Mouse (Mus musculus) activated CD4-positive, CD25-positive, alpha-beta regulatory T cell, adult 4 months (primary cell): Measurements from ENCODE around the gene Smc6. TPM values are rescaled to one million over a fixed set of nuclear protein-coding genes. Genes with fewer than 3 reads are reported as not detected.

Source experiments
- ATAC-seq: one replicate; pipeline ENCODE4 v1.8.0; 2017
- polyA plus RNA-seq, 2 experiments: library from polyadenylated mRNA; unstranded; fragments of 100-300 nt; shearing (Covaris generic); gene quantifications; one replicate each; pipeline ENCODE4 v1.2.1; 2017

Gene Smc6
- 100 to 1,000 TPM; 108 to 193 TPM for polyA plus RNA-seq

DNA sequence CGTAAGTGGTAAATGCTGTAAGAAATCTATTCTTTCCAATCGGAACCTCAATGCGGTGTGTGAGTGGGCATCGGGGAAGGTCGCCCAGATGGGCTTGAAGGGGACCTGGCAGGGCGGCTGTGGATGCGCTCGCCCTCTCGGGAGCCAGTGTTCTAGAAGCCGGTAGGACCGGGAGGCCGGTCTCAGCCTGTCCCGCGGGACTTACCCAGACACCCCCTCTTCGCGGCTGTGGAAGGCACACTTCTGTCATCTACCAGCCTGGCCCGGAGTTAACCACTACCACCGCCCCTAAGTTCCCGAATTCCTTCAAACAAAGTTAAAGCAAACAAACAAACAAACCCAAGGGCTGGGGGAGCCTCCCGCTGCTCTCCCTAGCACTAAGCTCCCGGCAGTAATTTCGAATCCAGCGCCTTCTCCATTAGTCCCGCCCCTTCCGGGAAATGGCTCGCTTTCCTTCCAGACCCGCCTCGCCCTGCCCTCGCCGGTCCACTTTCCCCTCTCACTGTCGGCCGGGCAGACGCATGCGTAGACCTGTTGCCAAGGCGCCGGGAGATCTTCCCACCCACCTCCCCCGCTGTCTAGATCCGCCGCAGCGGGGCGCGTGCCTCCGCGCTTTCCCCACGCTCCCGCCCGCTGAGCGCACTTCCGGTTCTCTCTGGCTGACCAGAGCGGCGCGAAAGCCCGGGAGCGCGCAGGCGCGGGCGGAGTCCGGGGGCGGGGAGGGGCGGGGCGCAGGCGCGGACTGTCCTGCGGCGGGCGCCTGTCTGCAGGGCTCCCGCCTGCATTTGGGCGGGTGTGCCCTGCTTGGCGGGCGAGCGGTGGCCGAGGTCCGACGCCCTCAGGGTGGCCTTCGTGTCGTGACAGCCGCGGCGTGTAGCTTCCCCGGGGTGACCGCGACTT is at the start of gene Smc6, which contains the start of gene Gen1:
Smc6 (plus strand) TSS at position 505 of the 900 bp plus-strand sequence.
Gen1 (minus strand) TSS at position 420 of the 900 bp plus-strand sequence.
- peak; percentile 86 for ATAC-seq

DNA sequence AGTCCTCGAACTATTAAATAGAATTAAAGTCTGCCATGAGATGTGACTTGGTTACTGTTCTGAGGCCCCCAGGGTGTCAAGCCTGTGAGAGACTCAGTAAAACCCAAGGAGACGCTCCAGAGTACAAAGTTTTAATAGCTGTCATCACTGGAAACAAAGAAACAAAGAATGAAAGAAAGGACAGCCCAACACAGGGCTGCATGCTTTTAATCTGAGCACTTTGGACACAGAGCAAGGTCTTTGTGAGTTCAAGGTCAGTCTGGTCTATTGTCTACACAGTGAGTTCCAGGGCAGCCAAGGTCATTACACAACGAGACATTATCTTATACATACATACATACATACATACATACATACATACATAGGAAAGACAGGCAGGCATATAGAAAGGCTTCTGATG is 49.2 kb upstream of the Smc6 start:
- no peak for ATAC-seq

DNA sequence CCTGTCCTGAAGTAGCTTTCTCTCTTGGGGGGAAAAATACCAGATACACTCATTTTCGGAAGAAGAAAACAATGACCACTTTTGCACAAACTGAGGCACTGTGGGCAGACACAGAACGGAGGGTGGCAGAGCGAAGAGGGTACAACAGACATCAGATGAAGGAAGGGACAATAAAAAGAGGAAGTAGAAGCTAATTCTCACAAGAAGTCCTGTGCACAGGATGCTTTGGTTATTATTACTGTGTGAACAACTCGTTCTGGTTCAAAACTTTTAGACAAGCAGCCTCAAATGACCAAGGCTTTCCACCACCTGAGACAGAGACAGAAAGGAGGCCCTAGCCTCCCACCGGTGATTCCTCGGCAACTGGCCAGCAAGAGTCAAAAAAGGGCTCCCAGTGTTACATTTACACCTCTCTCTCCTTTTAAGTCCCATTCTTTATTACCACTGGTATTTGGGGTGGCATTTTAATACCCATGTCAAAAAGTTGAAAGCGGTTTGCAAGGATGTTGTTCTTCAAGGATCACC is 47.9 kb upstream of the Smc6 start:
- no peak for ATAC-seq

DNA sequence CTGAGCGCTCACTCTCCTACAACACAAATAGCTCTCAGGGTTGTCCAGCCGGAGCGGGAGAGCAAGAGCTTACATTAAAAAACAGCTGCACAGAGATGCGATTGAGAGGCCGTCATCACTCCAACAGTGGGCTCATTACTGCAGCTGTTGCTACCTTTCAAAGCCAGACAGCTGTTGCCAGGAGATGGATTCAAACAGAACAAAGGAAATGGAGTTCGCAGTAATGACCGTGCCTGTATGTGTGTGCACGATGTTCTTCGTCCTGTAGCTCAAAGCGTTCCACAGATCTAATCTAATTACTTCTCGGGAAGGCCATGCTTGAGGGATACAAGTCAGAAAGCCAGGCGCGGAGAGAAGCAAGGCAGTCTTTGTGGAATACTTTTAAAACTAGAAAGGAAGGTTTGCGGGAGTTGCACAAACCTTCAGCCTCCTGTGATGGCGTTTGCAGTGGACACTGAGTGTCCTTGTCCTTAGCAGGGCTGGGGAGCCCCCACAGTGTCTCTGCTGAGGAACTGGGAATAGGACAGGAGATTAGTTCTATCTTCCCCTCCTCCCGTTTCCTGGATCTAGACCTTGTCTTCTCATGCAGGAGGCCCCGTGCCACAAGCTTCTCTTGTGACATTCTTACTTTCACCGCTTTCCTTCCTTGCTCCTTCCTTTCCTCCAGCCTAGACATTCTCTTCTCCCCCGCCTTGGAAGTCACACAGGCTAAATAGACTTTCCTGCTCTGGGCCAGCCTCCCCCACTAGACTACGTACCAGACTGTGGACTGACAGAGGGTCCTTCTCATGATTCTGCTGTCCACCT is 44.0 kb upstream of the Smc6 start:
- no peak for ATAC-seq

DNA sequence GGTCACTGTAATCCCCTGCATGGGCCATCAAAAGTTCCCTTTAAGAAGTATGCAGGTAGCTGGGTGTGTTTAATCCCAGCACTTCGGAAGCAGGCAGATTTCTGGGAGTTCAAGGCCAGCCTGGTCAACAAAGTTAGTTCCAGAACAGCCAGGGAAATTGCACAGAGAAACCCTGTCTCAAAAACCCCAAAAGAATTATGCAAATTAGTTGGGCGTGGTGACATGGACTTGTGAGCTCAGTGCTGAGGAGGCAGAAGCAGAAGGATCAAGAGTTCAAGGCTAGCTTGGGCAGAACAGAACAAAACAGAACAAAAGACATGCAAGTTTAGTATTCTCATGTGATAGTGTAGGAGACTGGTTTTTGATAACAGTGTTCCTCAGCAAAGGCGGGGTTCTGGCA is 43.1 kb upstream of the Smc6 start:
- ATAC-seq, result no peak

DNA sequence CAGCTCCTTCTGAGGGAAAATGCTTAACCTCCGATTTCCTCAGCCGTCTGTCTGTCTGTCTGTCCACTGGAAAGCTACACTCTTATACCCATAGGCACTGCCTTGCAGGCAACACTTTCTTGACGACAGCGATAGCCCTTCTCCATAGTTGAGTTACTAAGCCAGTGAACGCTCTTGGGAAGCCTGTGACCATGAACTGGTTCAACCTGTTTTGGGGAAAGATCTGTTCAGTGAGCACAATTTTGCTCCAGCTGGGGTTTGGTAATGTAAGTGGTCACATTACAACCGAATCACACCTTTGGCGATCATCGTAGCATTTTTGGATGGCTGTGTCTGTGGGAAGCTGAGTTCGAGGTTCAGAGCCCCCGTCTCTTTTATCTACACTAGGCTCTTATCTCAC is 42.6 kb upstream of the Smc6 start:
- no peak for ATAC-seq

DNA sequence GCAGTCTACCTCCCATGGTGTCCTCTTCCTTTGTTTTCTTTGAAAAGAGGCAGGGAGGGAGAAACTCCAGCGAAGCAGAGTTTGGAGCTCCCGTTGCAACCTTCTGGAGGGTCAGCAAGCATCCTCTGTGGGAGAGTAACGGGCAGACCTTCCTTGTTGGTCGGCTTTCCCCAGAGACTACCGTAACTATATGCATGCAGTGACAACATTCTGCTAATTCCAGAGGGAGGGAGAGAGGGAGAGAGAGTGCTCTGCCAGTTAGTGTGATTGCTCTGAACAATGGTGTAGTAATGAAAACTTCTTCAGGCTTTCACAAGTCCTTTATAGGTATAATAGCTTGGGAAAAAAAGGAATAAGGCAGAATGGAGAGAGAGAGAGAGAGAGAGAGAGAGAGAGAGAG is 41.0 kb upstream of the Smc6 start:
- no peak for ATAC-seq

DNA sequence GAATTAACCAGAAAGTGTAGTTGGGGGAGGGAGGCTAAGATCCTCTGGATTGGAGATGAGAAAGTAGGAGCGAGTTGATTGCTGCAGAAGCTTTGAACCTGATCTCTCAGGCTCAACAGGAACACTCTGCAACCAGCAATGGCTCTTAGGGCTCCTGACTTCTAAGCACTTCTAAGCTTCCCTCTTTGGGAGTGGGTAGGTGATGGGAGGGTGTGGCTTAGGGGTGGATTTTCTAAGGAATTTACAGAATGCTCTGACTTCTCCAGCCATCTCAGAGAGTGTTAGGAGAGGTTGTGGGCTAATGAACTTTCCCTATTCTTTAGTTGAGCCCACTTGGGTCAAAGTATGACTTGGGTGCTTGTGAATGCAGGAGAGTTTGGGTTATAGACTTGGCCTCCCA is 39.6 kb upstream of the Smc6 start:
- ATAC-seq, result no peak

DNA sequence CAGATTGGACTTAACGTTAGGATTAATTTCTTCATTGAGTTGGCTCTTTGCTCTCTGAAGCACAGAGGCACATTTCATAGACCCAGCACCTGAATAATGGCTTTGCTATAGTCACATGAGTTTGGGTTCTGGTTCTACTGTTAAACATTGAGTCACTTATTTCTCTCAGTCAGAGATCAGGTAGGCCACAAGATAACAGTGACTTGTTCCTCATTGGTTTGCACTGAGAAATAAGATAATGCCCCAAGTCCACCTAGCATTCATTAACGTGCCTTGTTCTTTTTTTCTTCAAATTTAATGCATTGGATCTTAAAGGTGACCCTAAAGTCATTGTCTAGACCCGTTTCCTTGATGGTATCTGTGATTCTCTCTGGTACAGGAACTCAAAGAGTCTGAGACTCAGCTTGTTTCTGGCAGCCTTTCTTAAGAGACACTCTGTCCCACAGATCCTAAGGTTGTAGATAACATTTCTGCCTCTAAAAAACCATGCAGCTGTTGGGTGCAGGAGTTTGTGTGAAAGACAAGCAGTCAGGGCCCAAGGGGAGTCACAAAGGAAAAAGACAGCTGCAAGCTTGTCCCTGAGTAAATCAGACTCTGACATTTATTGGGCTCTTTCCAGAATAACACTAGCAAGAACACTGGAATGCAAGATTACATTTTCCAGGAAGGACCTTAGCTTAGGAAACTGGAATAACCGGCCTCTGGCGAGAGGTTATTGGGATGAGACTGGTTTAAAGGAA is 39.0 kb upstream of the Smc6 start:
- ATAC-seq, result no peak

DNA sequence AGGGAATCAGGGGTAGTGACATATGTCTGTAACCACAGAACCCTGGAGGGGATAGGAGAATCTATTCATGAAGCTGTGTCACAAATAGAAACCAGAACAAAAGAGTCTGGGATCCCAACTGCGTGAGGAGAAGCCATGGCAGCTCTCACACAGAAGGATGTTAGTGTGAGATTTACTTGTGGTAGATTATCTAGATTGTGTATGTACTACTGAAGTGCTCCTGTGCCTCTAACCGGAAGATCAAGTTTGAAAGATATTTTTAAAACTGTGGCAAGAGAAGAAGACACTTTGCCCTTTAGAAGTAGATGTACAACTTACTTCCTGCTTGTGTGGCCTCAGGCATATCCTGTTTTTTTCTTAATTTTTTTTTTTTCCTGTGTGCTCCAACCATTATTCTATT is 35.4 kb upstream of the Smc6 start:
- peak; percentile 93 for ATAC-seq

DNA sequence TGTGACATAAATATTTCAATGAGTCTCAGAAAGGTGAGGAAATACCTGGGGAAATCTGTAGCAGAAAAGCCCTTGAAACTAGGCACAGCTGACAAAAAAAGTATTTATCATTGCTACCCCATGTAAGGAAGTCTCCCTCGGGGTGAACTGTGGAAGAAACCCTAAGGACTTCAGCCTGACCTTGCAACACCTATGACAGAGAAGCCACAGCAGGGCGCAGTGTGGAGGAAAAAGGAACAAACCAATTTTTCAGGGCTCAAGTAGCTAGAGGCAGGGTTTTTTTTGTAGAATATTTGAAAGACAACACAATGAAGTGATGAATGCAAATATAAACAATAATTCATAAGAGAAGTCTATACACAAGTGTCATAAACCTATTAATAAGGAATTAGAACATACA is 29.7 kb upstream of the Smc6 start:
- ATAC-seq, result no peak

DNA sequence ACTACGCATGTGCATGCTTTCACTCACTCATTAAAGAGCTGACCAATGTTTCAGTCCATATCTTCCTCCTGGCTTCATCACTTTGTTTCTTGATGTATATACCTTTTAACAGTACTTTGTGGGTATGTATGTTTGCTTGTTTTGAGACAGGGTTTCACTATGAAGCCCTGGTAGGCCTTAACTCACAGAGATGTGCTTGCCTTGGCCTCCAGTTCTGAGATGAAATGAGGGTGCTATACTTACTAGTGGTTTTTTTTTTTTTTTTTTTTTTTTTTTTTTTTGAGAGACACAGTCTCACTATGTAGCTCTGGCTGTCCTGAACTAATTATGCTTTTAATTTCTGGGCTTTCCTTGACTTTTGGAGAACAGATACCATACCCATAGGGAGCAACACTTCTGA is 18.2 kb upstream of the Smc6 start:
- ATAC-seq, result no peak

DNA sequence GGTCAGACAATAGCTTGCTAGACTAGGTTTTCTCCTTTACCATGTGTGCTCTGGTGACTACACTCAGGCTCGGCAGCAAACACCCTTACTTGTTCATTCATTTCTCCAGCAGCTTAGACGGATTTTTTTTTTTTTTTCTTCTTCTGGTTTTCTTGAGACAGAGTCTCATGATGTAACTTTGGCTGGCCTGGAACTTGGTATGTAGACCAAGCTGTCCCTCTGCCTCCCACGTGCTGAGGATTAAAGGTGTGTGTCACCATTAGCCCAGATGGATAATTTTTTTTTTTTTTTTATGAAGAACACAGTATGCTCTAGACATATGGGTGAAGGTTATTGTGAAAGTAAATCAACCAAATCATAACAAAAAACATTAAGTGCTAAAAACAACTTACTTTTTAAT is 15.4 kb upstream of the Smc6 start:
- no peak for ATAC-seq

DNA sequence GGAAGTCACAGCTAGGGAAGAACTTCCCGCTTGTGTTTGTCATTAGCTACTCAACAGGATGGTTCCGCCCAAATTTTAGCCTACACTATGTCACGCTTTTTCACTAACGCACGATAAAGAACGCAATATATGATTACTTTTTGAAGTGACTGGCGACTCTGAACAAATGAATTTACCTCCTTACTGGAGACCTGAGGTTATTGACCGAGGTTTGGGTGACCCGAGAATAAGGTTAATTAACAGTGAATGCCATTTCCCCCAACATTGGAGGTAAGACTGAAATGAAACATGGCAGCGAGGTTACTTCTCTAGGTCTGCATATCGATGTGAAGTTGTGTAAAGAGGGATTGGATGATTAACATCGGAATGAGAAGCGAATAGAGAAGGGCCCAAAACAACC is 791 bp upstream of the Smc6 start:
- ATAC-seq, result no peak

DNA sequence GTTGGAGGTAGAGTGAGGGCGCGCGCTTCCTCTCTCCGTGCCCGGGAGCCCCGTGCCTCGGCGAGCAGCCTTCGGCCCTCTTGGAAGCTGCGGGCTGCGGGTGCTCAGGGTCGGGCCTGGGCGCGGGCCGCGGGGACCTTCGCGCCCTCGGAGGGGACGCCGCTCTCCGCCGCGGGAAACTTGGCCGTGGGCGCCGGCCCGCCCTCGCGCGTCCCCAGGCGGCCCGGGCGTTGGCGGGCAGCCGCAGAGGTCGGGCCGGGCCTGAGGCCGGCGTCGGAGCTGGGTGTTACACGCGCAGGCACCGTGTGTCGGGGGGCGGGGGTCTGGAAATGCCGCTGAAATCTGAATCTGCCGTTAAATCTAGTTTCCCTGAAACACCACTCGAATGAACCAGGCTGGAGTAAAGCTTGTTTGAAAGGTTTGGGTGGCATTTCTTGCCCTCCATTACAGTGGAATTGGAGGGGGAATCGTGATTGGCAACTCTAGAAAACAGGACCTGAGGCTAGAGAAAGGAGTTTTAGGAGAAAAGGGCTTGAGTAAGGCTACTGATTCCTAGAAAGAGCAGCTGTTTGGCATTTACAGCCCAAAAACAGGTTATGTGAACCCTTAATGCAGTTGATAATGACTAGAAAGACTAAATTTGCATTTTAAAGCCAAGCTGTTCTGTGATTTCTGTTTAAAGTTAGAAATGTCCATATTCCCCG is 748 bp downstream of the Smc6 start:
- peak; percentile 25 for ATAC-seq

DNA sequence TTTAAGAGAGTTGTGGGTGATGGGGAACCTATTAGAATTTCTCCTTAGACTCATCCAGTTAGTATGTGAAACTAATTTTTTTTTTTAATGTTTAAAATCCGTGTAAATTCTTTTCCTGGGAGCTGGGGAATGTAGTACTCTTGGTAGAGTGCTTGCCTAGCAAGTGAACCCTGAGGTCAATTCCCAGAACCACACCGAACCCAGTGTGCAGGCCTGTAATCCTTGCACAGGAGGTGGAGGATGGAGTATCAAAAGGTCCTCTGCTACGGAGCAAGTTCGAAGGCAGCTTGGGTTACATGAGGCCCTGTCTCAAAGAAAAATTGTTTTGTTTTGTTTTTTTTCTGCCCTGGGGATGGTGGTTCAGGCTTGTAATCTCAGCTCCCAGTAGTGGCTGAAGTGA is 1.3 kb downstream of the Smc6 start:
- no peak for ATAC-seq

DNA sequence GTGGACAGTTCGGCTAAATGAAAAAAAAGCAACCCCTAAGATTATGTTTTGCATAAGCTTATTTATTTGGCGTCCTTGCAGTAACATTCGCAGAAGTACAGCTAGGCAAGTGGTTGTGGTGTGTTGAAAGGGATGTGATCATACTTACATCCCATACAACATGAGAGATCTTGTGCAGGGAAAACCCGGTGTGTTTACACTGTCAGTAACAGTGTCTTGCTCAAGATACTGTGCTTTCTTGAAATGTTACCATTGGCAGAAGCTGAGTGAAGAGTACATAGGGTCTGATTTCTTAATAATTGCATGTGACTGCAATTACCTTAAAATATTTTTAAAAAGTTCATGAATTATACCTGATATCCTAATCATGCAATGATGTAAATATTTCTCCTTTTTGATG is 6.9 kb downstream of the Smc6 start:
- no peak for ATAC-seq

DNA sequence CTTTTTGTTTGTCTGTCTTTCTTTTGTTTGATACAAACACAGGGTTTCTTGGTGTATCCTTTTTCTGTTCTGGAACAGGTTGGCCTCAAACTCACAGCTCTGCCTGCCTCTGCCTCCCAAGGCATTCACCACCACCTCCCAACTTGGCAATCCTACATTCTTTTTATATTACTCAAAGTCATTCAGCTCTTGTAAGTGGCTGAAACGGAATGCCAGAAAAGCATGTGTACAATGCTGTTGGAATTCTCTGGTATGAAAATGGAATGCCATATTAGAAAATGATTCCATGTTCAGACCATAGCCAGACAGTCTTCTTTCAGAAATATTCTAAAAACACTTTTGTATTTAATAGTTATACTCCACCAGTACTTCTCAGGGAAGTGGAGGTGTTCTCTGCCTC is 7.5 kb downstream of the Smc6 start:
- ATAC-seq, result no peak

DNA sequence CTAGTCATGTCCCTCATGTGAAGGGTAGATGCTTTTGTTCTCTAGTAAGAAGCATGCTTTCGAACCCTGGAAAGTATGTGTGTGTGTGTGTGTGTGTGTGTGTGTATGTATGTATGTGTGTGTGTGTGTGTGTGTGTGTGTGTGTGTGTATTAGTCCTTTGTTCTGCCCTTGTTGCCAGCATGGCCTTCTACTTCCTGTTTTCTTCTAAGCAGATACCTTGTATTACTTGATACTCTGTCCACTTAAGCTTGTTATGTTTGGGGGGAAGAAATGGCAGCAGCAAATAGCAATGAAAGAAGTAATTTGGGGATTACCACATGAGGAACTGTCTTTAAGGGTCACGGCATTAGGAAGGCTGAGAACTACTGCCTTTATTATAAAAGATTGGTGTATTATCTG is 10.9 kb downstream of the Smc6 start:
- no peak for ATAC-seq

DNA sequence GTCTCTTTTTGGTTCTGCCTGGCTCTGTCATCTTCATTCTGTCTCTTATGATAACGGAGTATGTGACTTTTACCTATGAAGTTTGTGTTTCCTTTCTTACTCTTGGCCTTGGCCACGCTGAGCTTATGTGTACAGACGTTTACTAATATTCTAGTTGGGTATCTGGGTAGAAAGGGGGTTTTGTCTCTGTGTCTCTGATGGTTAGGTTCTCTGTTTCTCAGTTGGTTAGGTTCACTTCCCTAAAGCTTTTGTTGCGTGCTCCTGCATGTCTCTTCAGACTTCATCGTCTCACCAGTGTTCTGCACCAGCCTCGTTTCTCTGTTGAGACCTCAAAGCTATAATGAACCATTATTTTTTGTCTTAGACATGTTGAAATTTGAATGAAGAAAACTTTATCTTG is 11.5 kb downstream of the Smc6 start:
- ATAC-seq, result no peak

DNA sequence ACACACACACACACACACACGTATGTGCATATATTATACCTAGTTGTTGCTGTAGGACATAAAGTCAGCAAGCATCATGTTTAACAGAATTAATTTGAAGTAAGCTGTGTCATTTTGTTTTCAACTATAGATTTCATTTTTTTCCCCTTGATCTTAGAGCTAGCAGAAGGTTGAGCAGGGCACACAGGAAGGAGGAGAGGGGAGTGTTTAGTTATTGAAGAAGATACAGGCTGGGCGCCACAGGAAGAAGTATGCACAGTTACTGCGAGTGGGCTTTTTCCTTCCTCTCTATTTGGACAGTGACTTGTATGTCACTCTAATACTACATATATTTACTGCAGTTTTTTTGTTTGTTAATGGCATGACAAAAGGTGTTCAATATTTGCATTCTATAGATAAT is 14.2 kb downstream of the Smc6 start:
- peak; percentile 64 for ATAC-seq

DNA sequence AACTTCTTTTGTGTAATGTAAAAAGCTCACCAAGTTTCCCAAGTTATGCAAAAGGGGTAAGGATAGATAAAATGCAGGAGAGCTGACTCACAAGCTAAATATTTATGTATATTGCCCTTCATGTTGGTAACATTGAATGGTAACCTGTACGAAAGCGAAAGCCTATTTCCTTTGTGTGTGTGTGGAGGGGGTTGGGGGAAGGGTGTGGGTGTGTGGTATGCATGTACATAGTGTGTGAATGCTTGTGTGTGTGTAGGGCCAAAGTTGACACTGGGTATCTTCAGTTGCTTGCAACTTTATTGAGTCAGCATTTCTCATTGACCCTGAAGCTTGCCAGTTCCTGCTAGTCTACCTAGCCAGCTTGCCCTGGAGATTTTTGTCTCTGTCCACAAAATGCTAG is 15.9 kb downstream of the Smc6 start:
- peak; percentile 52 for ATAC-seq
